Mouse (Mus musculus) testis, adult 10 weeks (tissue): ENCODE measurements around the gene Tepp. TPM values are rescaled to one million over a fixed set of nuclear protein-coding genes. Genes with fewer than 3 reads are reported as not detected.

Experiments
- polyA plus RNA-seq: library from polyadenylated mRNA; stranded (reverse); fragments of 350-450 nt; fragmentation: Illumina TruSeq; extraction: RNeasy Lipid Tissue Mini Kit (QIAGEN cat#74804); gene quantifications from one replicate; pipeline ENCODE4 v1.2.3, GENCODE M21; 2014; ENCODE audit warnings: low read depth, low replicate concordance

Tepp gene
- polyA plus RNA-seq, result 6.2 TPM

GRCm38 (mm10) chr8:95310342-95310970 lies at the start of gene Tepp:
Gene Tepp (plus strand): TSS chr8:95310566.

GRCm38 (mm10) chr8:95306431-95306830 lies 3.9 kb upstream of the Tepp start, which contains the start of gene Cngb1:
Gene Cngb1 (minus strand): TSS chr8:95306585.

GRCm38 (mm10) chr8:95331720-95332436 lies 21.5 kb downstream of the Tepp start, which contains the start of the genes Zfp319 and Usb1:
Gene Zfp319 (minus strand): TSS chr8:95331950.
Gene Usb1 (plus strand): TSS chr8:95332284.

GRCm38 (mm10) chr8:95352151-95352870 lies 41.9 kb downstream of the Tepp start, which contains the start of gene Mmp15:
Gene Mmp15 (plus strand): TSS chr8:95352268.

Other genes with a start within 250 kb of the Tepp start
- gene Katnb1, start 229.4 kb upstream of the Tepp start, polyA plus RNA-seq, result 1.5 TPM
- gene Kifc3, start 107.8 kb upstream of the Tepp start, polyA plus RNA-seq, result 0.98 TPM
- gene Cngb1, start 4.0 kb upstream of the Tepp start, polyA plus RNA-seq, result 0.81 TPM
- 0.71 TPM for gene Zfp319, start 21.4 kb downstream of the Tepp start, polyA plus RNA-seq
- 3.2 TPM for gene Usb1, start 21.7 kb downstream of the Tepp start, polyA plus RNA-seq
- not detected for gene Mmp15, start 41.7 kb downstream of the Tepp start, polyA plus RNA-seq
- gene Cfap20, start 124.3 kb downstream of the Tepp start, polyA plus RNA-seq, result 141 TPM
- 631 TPM for gene Csnk2a2, start 179.5 kb downstream of the Tepp start, polyA plus RNA-seq
- gene Ccdc113, start 223.5 kb downstream of the Tepp start, polyA plus RNA-seq, result 195 TPM